16 mouse cellular contexts compared by ENCODE assay signal in the genomic region with DNA sequence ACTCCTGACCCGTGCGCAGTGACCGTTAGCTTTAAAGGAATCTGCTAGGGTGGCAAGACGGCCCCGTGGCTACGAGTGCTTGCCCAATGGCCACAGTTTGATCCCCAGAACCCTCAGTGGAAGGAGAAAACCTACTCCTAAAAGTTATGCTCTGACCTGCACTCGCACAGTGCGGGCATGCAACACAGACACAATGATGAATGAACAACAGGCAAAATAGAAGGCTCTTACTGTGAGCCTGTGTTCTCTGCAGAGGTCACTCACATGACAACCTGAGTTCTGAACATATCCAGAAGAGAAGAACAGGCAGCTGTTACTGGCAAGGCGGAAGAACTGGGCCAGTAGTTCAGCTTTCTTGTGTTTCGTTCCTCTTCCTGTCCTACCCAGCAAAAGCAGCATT. TPM values are rescaled to one million over a fixed set of nuclear protein-coding genes. Genes with fewer than 3 reads are reported as not detected.
DNase-seq lines count a peak whose midpoint lies in the region; ATAC-seq and TF ChIP-seq lines count a peak whose summit lies in the region.
"Had no signal": no experiment of that assay in that cellular context is flagged by ENCODE, and none has a peak within 500 bp of the region (broad histone marks: within the 10 kb centered on the region; RNA-seq: fewer than 3 reads in every experiment).

No protein-coding gene starts in this region.

- no peak for TF ChIP-seq CTCF in liver, adult 2 months (IDR thresholded peaks at IDR 0.05; ENCODE audit: low read depth, low read length)

- no peaks in the 10 kb centered on the region for H3K27me3 ChIP-seq in liver, adult 2 months (ENCODE audit: control insufficient read depth, insufficient read depth, low read length)
- no peaks in the 10 kb centered on the region for H3K27me3 ChIP-seq in liver, embryonic 12.5 days (replicated peaks)
- H3K27me3 ChIP-seq: embryonic facial prominence, embryonic 13.5 days; limb, embryonic 15.5 days had no signal

- 83% methylated on average over 10 of the region's 10 CpGs for WGBS in liver, adult 2 months
- WGBS in liver, embryonic 12.5 days (ENCODE audit: insufficient replicate concordance), result 80% methylated on average over 10 of the region's 10 CpGs
- WGBS in macrophage (ENCODE audit: missing documents), result 29% methylated on average over 10 of the region's 10 CpGs

- H3K4me3 ChIP-seq in liver, adult 2 months (ENCODE audit: insufficient read depth, low read depth, low read length), result no peak overlapping the region
- H3K4me3 ChIP-seq in liver, embryonic 12.5 days, result no peak overlapping the region
- no peak overlapping the region for H3K4me3 ChIP-seq in brown adipose tissue, adult 24 weeks (ENCODE audit: insufficient read depth, low read depth, low read length)
- H3K4me3 ChIP-seq in macrophage (ENCODE audit: inconsistent target), result no peak overlapping the region
- H3K4me3 ChIP-seq: embryonic facial prominence, embryonic 13.5 days; limb, embryonic 15.5 days had no signal

- H3K4me2 ChIP-seq in liver, embryonic 12.5 days, result no peak overlapping the region
- H3K4me2 ChIP-seq: embryonic facial prominence, embryonic 13.5 days; limb, embryonic 15.5 days had no signal

- peaks cover 34% of the 10 kb centered on the region for H3K4me1 ChIP-seq in liver, adult 2 months (ENCODE audit: control insufficient read depth, insufficient read depth, low read length)
- peaks cover 38% of the 10 kb centered on the region for H3K4me1 ChIP-seq in liver, embryonic 12.5 days
- H3K4me1 ChIP-seq in brown adipose tissue, adult 24 weeks (ENCODE audit: control insufficient read depth, insufficient read depth, insufficient read length, low read length), result peaks cover 9% of the 10 kb centered on the region; the same call in 1 of the 2 replicates

- ATAC-seq in liver, embryonic 12.5 days, result no peak
- ATAC-seq: forebrain, postnatal 0 days; hindbrain, embryonic 16.5 days; midbrain, embryonic 16.5 days had no signal

- no peaks in the 10 kb centered on the region for H3K79me2 ChIP-seq in liver, adult 2 months (ENCODE audit: control insufficient read depth, insufficient read depth, low read length)
- H3K79me2 ChIP-seq in macrophage (ENCODE audit: inconsistent target), result peaks cover 22% of the 10 kb centered on the region; the same call in 1 of the 2 replicates

- no peaks in the 10 kb centered on the region for H3K9me3 ChIP-seq in liver, embryonic 12.5 days (replicated peaks)
- H3K9me3 ChIP-seq: embryonic facial prominence, embryonic 13.5 days; limb, embryonic 15.5 days had no signal

- no peak overlapping the region; the same call in 1 of the 2 replicates for H3K27ac ChIP-seq in liver, adult 2 months (replicated peaks; ENCODE audit: insufficient read depth, low read depth, low read length)
- H3K27ac ChIP-seq in liver, embryonic 12.5 days, result no peak overlapping the region
- H3K27ac ChIP-seq in brown adipose tissue, adult 24 weeks (replicated peaks; ENCODE audit: low read depth, low read length), result peak overlapping the region; percentile 38
- peak overlapping the region; percentile 77 for H3K27ac ChIP-seq in macrophage
- H3K27ac ChIP-seq: embryonic facial prominence, embryonic 13.5 days; limb, embryonic 15.5 days had no signal

- no peak overlapping the region for H3K9ac ChIP-seq in liver, adult 2 months (ENCODE audit: low read depth, low read length)
- no peak overlapping the region for H3K9ac ChIP-seq in liver, embryonic 12.5 days
- H3K9ac ChIP-seq: embryonic facial prominence, embryonic 13.5 days; forebrain, postnatal 0 days; limb, embryonic 15.5 days had no signal

- no peak for TF ChIP-seq POLR2A in liver, adult 2 months (IDR thresholded peaks at IDR 0.05; ENCODE audit: extremely low read depth, insufficient read depth, low read length)

- H3K36me3 ChIP-seq in liver, adult 2 months (ENCODE audit: control insufficient read depth, insufficient read depth, low read length), result no peaks in the 10 kb centered on the region
- peaks cover 58% of the 10 kb centered on the region for H3K36me3 ChIP-seq in liver, embryonic 12.5 days
- no peaks in the 10 kb centered on the region for H3K36me3 ChIP-seq in macrophage (ENCODE audit: inconsistent target)
- H3K36me3 ChIP-seq: embryonic facial prominence, embryonic 13.5 days; limb, embryonic 15.5 days had no signal

- peak; percentile 29 for DNase-seq in gastrocnemius, postnatal 10 days
- no peak for DNase-seq in gastrocnemius, postnatal 25 days
- DNase-seq in liver, adult 2 months (ENCODE audit: extremely low read depth, low read depth, low spot score), result peak; percentile 54
- no peak for DNase-seq in embryo, embryonic 10.5 days (ENCODE audit: low spot score)
- no peak for DNase-seq in thymus, postnatal 4 days
- DNase-seq: cerebellum, adult 8-10 months; forebrain, postnatal 0 days; thymus, postnatal 36 days had no signal

RNA-seq across cellular contexts. Expression of gene Mfsd4b1, which starts 43.5 kb away (rescaled TPM):
- total RNA-seq in gastrocnemius, postnatal 10 days (2021), result under 1 TPM; 0.40 to 0.65 TPM
- 1 to 10 TPM; 3.0 to 3.2 TPM for total RNA-seq in gastrocnemius, postnatal 25 days (2021)
- 47.8 and 48.0 TPM in 2 replicates for total RNA-seq in liver, adult 2 months (2014; rRNA removed)
- polyA plus RNA-seq in liver, adult 2 months (2012; rRNA removed), result 28.7 and 30.2 TPM in 2 replicates
- polyA plus RNA-seq in liver, embryonic 12.5 days (2016; fragmentation: Nextera tagmentation; extraction: Ambion mirVana), result 0.19 and 0.42 TPM in 2 replicates
- 8.1 and 9.7 TPM in 2 replicates for polyA plus RNA-seq in brown adipose tissue, adult 24 weeks (2012; ENCODE audit: insufficient read depth, insufficient read length, missing spikeins)
- total RNA-seq in macrophage (2018; cell fraction: chromatin; rRNA removed), result 1 to 10 TPM in 2 of 26 experiments, under 1 TPM in 8, not detected in 16; 0.19 to 1.9 (median 0.50) TPM
- under 1 TPM in 21 of 26 experiments, not detected in 5; 0.03 to 0.20 (median 0.11) TPM for total RNA-seq in macrophage (2018; cell fraction: cytosol; rRNA removed)
- total RNA-seq in macrophage (2018; cell fraction: nucleus; rRNA removed), result 1 to 10 TPM in 3 of 26 experiments, under 1 TPM in 10, not detected in 13; 0.21 to 4.2 (median 0.47) TPM
- not detected in 3 replicates for polyA plus RNA-seq in macrophage (2018)
- polyA plus RNA-seq: C2C12; embryonic facial prominence, embryonic 13.5 days had no signal

Comparison
In these comparisons a context has a peak if more than half of its experiments do, and no peak if none do; other contexts are left out.
1. DNase-seq: peak in gastrocnemius, postnatal 10 days (single experiment) and liver, adult 2 months (single experiment); none in gastrocnemius, postnatal 25 days (single experiment), embryo, embryonic 10.5 days (single experiment) and thymus, postnatal 4 days (single experiment).
2. H3K27ac ChIP-seq: peak in brown adipose tissue, adult 24 weeks (single experiment) and macrophage (single experiment); none in liver, adult 2 months (single experiment) and liver, embryonic 12.5 days (single experiment).